In the genomic region with DNA sequence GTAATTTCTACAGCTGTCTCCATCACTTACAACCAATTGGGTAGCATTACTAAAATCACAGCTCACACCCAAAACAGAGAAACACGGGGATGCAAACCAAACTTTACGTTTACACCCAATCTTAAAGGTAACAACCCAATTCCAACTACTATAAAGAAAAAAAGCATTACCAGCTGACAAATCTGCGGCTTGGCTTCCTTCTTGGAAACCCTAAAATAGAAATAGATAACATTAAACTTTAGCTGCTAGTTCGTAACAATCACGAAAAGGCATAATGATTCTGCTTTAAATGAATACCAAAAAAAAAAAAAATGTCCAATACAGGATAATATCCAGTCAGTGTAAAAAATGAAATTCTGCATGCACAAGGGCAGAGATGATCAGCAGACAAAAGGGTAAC, we compare ENCODE assay signal across 10 mouse cellular contexts. TPM values are rescaled to one million over a fixed set of nuclear protein-coding genes. Genes with fewer than 3 reads are reported as not detected.
DNase-seq lines count a peak whose midpoint lies in the region; ATAC-seq and TF ChIP-seq lines count a peak whose summit lies in the region.
"Had no signal": no experiment of that assay in that cellular context is flagged by ENCODE, and none has a peak within 500 bp of the region (broad histone marks: within the 10 kb centered on the region; RNA-seq: fewer than 3 reads in every experiment).

No protein-coding gene starts in this region.

- no peak for ATAC-seq in lung, embryonic 14.5 days (ENCODE audit: insufficient read depth)
- ATAC-seq in embryonic facial prominence, embryonic 14.5 days (ENCODE audit: low read depth): no peak
- no peak for ATAC-seq in intestine, postnatal 0 days
- ATAC-seq in neural tube, embryonic 14.5 days (ENCODE audit: low read depth): no peak

- H3K4me3 ChIP-seq in lung, embryonic 14.5 days (ENCODE audit: low read depth, low read length): peak overlapping the region; percentile 96
- peak overlapping the region; percentile 100 for H3K4me3 ChIP-seq in embryonic facial prominence, embryonic 14.5 days (ENCODE audit: low read depth, low read length)
- peak overlapping the region; percentile 96 for H3K4me3 ChIP-seq in intestine, postnatal 0 days (ENCODE audit: low read depth, low read length)
- peak overlapping the region; percentile 96 for H3K4me3 ChIP-seq in neural tube, embryonic 14.5 days (ENCODE audit: low read depth, low read length)

- TF ChIP-seq CTCF in lung, embryonic 14.5 days (IDR thresholded peaks at IDR 0.05; ENCODE audit: low read depth): no peak
- no peak for TF ChIP-seq CTCF in intestine, postnatal 0 days (IDR thresholded peaks at IDR 0.05; ENCODE audit: low read depth)

- no peak for DNase-seq in lung, embryonic 14.5 days
- no peak for DNase-seq in lung, postnatal 14 days
- no peak for DNase-seq in embryonic facial prominence, embryonic 14.5 days (ENCODE audit: low spot score)
- no peak for DNase-seq in cerebellum, postnatal 10 days
- no peak for DNase-seq in spleen, adult 12 weeks (ENCODE audit: low spot score)
- DNase-seq in lung, postnatal 4 days: no peak
- DNase-seq: adrenal gland, postnatal 10 days; kidney, postnatal 36 days had no signal

- 0 out of 2 replicates have a peak, but pooled peaks cover 2% of the 10 kb centered on the region for H3K4me1 ChIP-seq in lung, embryonic 14.5 days (ENCODE audit: insufficient read depth)
- H3K4me1 ChIP-seq in embryonic facial prominence, embryonic 14.5 days (ENCODE audit: control insufficient read depth, insufficient read depth, low read length): peaks cover 5% of the 10 kb centered on the region; the same call in 1 of the 2 replicates
- H3K4me1 ChIP-seq in intestine, postnatal 0 days (replicated peaks; ENCODE audit: control insufficient read depth, insufficient read depth, low read length): no peaks in the 10 kb centered on the region
- H3K4me1 ChIP-seq in neural tube, embryonic 14.5 days (ENCODE audit: control insufficient read depth, insufficient read depth, low read length): peaks cover 7% of the 10 kb centered on the region

- peaks cover 26% of the 10 kb centered on the region for H3K36me3 ChIP-seq in lung, embryonic 14.5 days (ENCODE audit: insufficient read depth)
- H3K36me3 ChIP-seq in embryonic facial prominence, embryonic 14.5 days (ENCODE audit: control insufficient read depth, insufficient read depth, low read length): peaks cover 28% of the 10 kb centered on the region
- peaks cover 22% of the 10 kb centered on the region for H3K36me3 ChIP-seq in intestine, postnatal 0 days (ENCODE audit: control insufficient read depth, insufficient read depth)
- H3K36me3 ChIP-seq in neural tube, embryonic 14.5 days (ENCODE audit: control insufficient read depth, insufficient read depth, low read length): no peaks in the 10 kb centered on the region; the same call in 1 of the 2 replicates

- H3K4me2 ChIP-seq in lung, embryonic 14.5 days: peak overlapping the region; percentile 72
- H3K4me2 ChIP-seq in embryonic facial prominence, embryonic 14.5 days (ENCODE audit: low read depth, low read length): peak overlapping the region; percentile 67
- H3K4me2 ChIP-seq in intestine, postnatal 0 days (replicated peaks; ENCODE audit: low read depth): peak overlapping the region; percentile 76
- peak overlapping the region; percentile 64 for H3K4me2 ChIP-seq in neural tube, embryonic 14.5 days (ENCODE audit: low read depth, low read length)

- H3K27me3 ChIP-seq in lung, embryonic 14.5 days (ENCODE audit: insufficient read depth, low read length): no peaks in the 10 kb centered on the region
- H3K27me3 ChIP-seq in embryonic facial prominence, embryonic 14.5 days (replicated peaks; ENCODE audit: control insufficient read depth, insufficient read depth, low read length): no peaks in the 10 kb centered on the region
- H3K27me3 ChIP-seq in intestine, postnatal 0 days (replicated peaks; ENCODE audit: control insufficient read depth, insufficient read depth, low read length): no peaks in the 10 kb centered on the region
- no peaks in the 10 kb centered on the region for H3K27me3 ChIP-seq in neural tube, embryonic 14.5 days (ENCODE audit: control insufficient read depth, insufficient read depth, low read length)

- H3K27ac ChIP-seq in lung, embryonic 14.5 days (ENCODE audit: low read depth): no peak overlapping the region
- H3K27ac ChIP-seq in embryonic facial prominence, embryonic 14.5 days (replicated peaks; ENCODE audit: low read depth, low read length): no peak overlapping the region
- no peak overlapping the region for H3K27ac ChIP-seq in intestine, postnatal 0 days (ENCODE audit: low read depth, low read length)
- no peak overlapping the region for H3K27ac ChIP-seq in neural tube, embryonic 14.5 days (ENCODE audit: low read depth, low read length)

- no peaks in the 10 kb centered on the region for H3K9me3 ChIP-seq in lung, embryonic 14.5 days (ENCODE audit: low read depth, low read length)
- H3K9me3 ChIP-seq in embryonic facial prominence, embryonic 14.5 days (ENCODE audit: control insufficient read depth, low read length): no peaks in the 10 kb centered on the region
- H3K9me3 ChIP-seq in intestine, postnatal 0 days (ENCODE audit: control insufficient read depth): no peaks in the 10 kb centered on the region
- no peaks in the 10 kb centered on the region for H3K9me3 ChIP-seq in neural tube, embryonic 14.5 days (ENCODE audit: control insufficient read depth, low read length)

- WGBS in lung, embryonic 14.5 days: 19% methylated on average over 5 of the region's 5 CpGs
- WGBS in embryonic facial prominence, embryonic 14.5 days: 22% methylated on average over 5 of the region's 5 CpGs
- 16% methylated on average over 5 of the region's 5 CpGs for WGBS in intestine, postnatal 0 days
- 30% methylated on average over 5 of the region's 5 CpGs for WGBS in neural tube, embryonic 14.5 days

- peak overlapping the region; percentile 83 for H3K9ac ChIP-seq in lung, embryonic 14.5 days
- H3K9ac ChIP-seq in embryonic facial prominence, embryonic 14.5 days (ENCODE audit: low read depth, low read length): peak overlapping the region; percentile 87
- H3K9ac ChIP-seq in intestine, postnatal 0 days (ENCODE audit: low read depth, low read length): peak overlapping the region; percentile 72; the same call in 1 of the 2 replicates
- peak overlapping the region; percentile 74 for H3K9ac ChIP-seq in neural tube, embryonic 14.5 days (replicated peaks; ENCODE audit: low read depth, low read length)

RNA-seq across cellular contexts. Expression of a gene that starts 0.8 kb away (rescaled TPM):
- polyA plus RNA-seq in lung, embryonic 14.5 days (2014; fragmentation: Nextera tagmentation; extraction: Ambion mirVana): 9.0 and 9.5 TPM in 2 replicates
- 8.6 and 9.6 TPM in 2 replicates for polyA plus RNA-seq in embryonic facial prominence, embryonic 14.5 days (2014; fragmentation: Nextera tagmentation; extraction: Ambion mirVana)
- 1.7 and 1.8 TPM in 2 replicates for polyA plus RNA-seq in intestine, postnatal 0 days (2015; fragmentation: Nextera tagmentation; extraction: Ambion mirVana)
- polyA plus RNA-seq in neural tube, embryonic 14.5 days (2014; fragmentation: Nextera tagmentation; extraction: Ambion mirVana): 9.1 and 12.6 TPM in 2 replicates

RNA-seq across cellular contexts. Expression of a gene that starts 23.6 kb away (rescaled TPM):
- 12.0 and 12.3 TPM in 2 replicates for polyA plus RNA-seq in lung, embryonic 14.5 days (2014; fragmentation: Nextera tagmentation; extraction: Ambion mirVana)
- 33.9 and 41.6 TPM in 2 replicates for polyA plus RNA-seq in embryonic facial prominence, embryonic 14.5 days (2014; fragmentation: Nextera tagmentation; extraction: Ambion mirVana)
- polyA plus RNA-seq in intestine, postnatal 0 days (2015; fragmentation: Nextera tagmentation; extraction: Ambion mirVana): 47.8 and 48.3 TPM in 2 replicates
- polyA plus RNA-seq in neural tube, embryonic 14.5 days (2014; fragmentation: Nextera tagmentation; extraction: Ambion mirVana): 0.64 and 0.80 TPM in 2 replicates

RNA-seq across cellular contexts. Expression of a gene that starts 38.5 kb away (rescaled TPM):
- polyA plus RNA-seq in lung, embryonic 14.5 days (2014; fragmentation: Nextera tagmentation; extraction: Ambion mirVana): 14.1 and 16.0 TPM in 2 replicates
- polyA plus RNA-seq in embryonic facial prominence, embryonic 14.5 days (2014; fragmentation: Nextera tagmentation; extraction: Ambion mirVana): 12.3 and 16.0 TPM in 2 replicates
- polyA plus RNA-seq in intestine, postnatal 0 days (2015; fragmentation: Nextera tagmentation; extraction: Ambion mirVana): 7.2 and 8.0 TPM in 2 replicates
- 11.2 and 13.0 TPM in 2 replicates for polyA plus RNA-seq in neural tube, embryonic 14.5 days (2014; fragmentation: Nextera tagmentation; extraction: Ambion mirVana)
